Mouse (Mus musculus) CH12.LX (cell line): ENCODE measurements around the gene Ncoa7. TPM values are rescaled to one million over a fixed set of nuclear protein-coding genes. Genes with fewer than 3 reads are reported as not detected.

Experiments
- DNase-seq: peaks from one replicate; pipeline ENCODE4 v3.0.0-alpha.2; 2013; ENCODE audit errors: extremely low read depth
- H3K27ac ChIP-seq: 2 replicates; pipeline ENCODE4 v1.5.1; 2012; ENCODE audit warnings: low read depth, mild to moderate bottlenecking, control low read depth, moderate library complexity; ENCODE audit not compliant: insufficient read depth
- H3K27me3 ChIP-seq: replicated peaks from 2 replicates; pipeline ENCODE3; 2012; ENCODE audit warnings: inconsistent platforms
- H3K36me3 ChIP-seq, 2 experiments: replicated peaks in 1 of 2; 2 replicates each; pipeline versions ENCODE3 to v1.6.1; 2012; ENCODE audit warnings: inconsistent platforms in 1 of 2, low read length in 1 of 2, mild to moderate bottlenecking in 1 of 2, mixed read lengths in 1 of 2, moderate library complexity in 1 of 2; ENCODE audit not compliant: control insufficient read depth in 1 of 2, insufficient read depth in 1 of 2
- H3K4me1 ChIP-seq, 2 experiments: 2 replicates each; pipeline ENCODE4 v1.6.1; 2012; ENCODE audit warnings: inconsistent platforms in 1 of 2, moderate library complexity in 1 of 2; ENCODE audit not compliant: insufficient read depth in 2 of 2, control insufficient read depth in 1 of 2
- H3K4me2 ChIP-seq: 2 replicates; pipeline ENCODE4 v1.6.1; 2012; ENCODE audit warnings: low read depth, mild to moderate bottlenecking, control low read depth; ENCODE audit not compliant: poor library complexity, insufficient read depth, severe bottlenecking
- H3K4me3 ChIP-seq, 3 experiments: fragments of 150-350 bp in 1 of 3; sonication (generic) in 1 of 3; replicated peaks in 1 of 3; 2 replicates each; pipeline versions ENCODE3 to v1.5.1; 2011 to 2012; ENCODE audit warnings: low read depth in 2 of 3, low read length in 2 of 3, mild to moderate bottlenecking in 2 of 3, moderate library complexity in 2 of 3, control low read depth in 1 of 3, improper control_type of control experiment in 1 of 3, inconsistent platforms in 1 of 3, mixed read lengths in 1 of 3; ENCODE audit not compliant: poor library complexity in 1 of 3
- H3K79me2 ChIP-seq: replicated peaks from 2 replicates; pipeline ENCODE4 v1.6.1; 2012; ENCODE audit warnings: mild to moderate bottlenecking, moderate library complexity; ENCODE audit not compliant: control insufficient read depth, poor library complexity, insufficient read depth, severe bottlenecking; ENCODE audit errors: extremely low read depth
- H3K9ac ChIP-seq: 2 replicates; pipeline ENCODE4 v1.6.1; 2012; ENCODE audit warnings: low read depth, mild to moderate bottlenecking, control low read depth, moderate library complexity; ENCODE audit not compliant: insufficient read depth
- H3K9me3 ChIP-seq: replicated peaks from 2 replicates; pipeline ENCODE3; 2012; ENCODE audit warnings: low read length, inconsistent platforms, mixed read lengths
- BHLHE40 ChIP-seq: IDR thresholded peaks from 2 replicates; pipeline ENCODE4 v1.6.1; 2011; ENCODE audit warnings: mild to moderate bottlenecking, low read depth, low read length, improper control_type of control experiment
- CHD2 ChIP-seq: IDR thresholded peaks from 2 replicates; pipeline ENCODE4 v1.6.1; 2011; ENCODE audit warnings: low read length, improper control_type of control experiment
- ELF1 ChIP-seq: IDR thresholded peaks from 2 replicates; pipeline ENCODE4 v1.6.1; 2014; ENCODE audit warnings: low read depth, mild to moderate bottlenecking, inconsistent platforms, low read length, improper control_type of control experiment
- EP300 ChIP-seq: IDR thresholded peaks from 2 replicates; pipeline ENCODE4 v1.6.1; 2011; ENCODE audit warnings: low read length, improper control_type of control experiment
- JUN ChIP-seq: IDR thresholded peaks from 2 replicates; pipeline ENCODE4 v1.6.1; 2011; ENCODE audit warnings: low read depth, mild to moderate bottlenecking, low read length, improper control_type of control experiment, moderate library complexity; ENCODE audit not compliant: insufficient read depth
- KAT2A ChIP-seq: IDR thresholded peaks from 2 replicates; pipeline ENCODE4 v1.6.1; 2012; ENCODE audit warnings: low read length, improper control_type of control experiment, inconsistent platforms; ENCODE audit not compliant: insufficient replicate concordance
- MAX ChIP-seq: IDR thresholded peaks from 2 replicates; pipeline ENCODE4 v1.6.1; 2011; ENCODE audit warnings: low read length, improper control_type of control experiment
- PAX5 ChIP-seq: IDR thresholded peaks from 2 replicates; pipeline ENCODE4 v1.6.1; 2012; ENCODE audit warnings: low read length, inconsistent platforms, mixed read lengths
- POLR2AphosphoS2 ChIP-seq: IDR thresholded peaks from 2 replicates; pipeline ENCODE4 v1.6.1; 2011; ENCODE audit warnings: low read depth, low read length, improper control_type of control experiment
- RCOR1 ChIP-seq: conservative IDR thresholded peaks from 2 replicates; pipeline ENCODE4 v1.6.1; 2012; ENCODE audit warnings: low read depth, mild to moderate bottlenecking, inconsistent platforms, low read length, improper control_type of control experiment
- SIN3A ChIP-seq: IDR thresholded peaks from 2 replicates; pipeline ENCODE4 v1.6.1; 2012; ENCODE audit warnings: low read length, improper control_type of control experiment, inconsistent platforms
- SMC3 ChIP-seq: IDR thresholded peaks from 2 replicates; pipeline ENCODE4 v1.6.1; 2011; ENCODE audit warnings: low read depth, low read length, improper control_type of control experiment
- TBP ChIP-seq: conservative IDR thresholded peaks from 2 replicates; pipeline ENCODE4 v1.6.1; 2011; ENCODE audit warnings: low read depth, low read length, improper control_type of control experiment
- USF1 ChIP-seq: IDR thresholded peaks from 2 replicates; pipeline ENCODE4 v1.6.1; 2014; ENCODE audit warnings: low read depth, mild to moderate bottlenecking, inconsistent platforms, low read length, improper control_type of control experiment
- USF2 ChIP-seq: conservative IDR thresholded peaks from 2 replicates; pipeline ENCODE4 v1.6.1; 2011; ENCODE audit warnings: low read depth, low read length, improper control_type of control experiment
- ZKSCAN1 ChIP-seq: IDR thresholded peaks from 2 replicates; pipeline ENCODE4 v1.6.1; 2012; ENCODE audit warnings: low read depth, inconsistent platforms, low read length, improper control_type of control experiment, borderline replicate concordance
- dilution Hi-C: fragments of 300-500 bp; cut with MboI; formaldehyde crosslinking; loops from 2 replicates; pipeline ENCODE4 v1.14.3; 2020; ENCODE audit warnings: low sequenced_read_pairs; ENCODE audit not compliant: extremely low pct_unique_long_range_greater_than_20kb, extremely low pct_ligation_motif_present
- in situ Hi-C: fragments of 300-500 bp; cut with MboI; formaldehyde crosslinking; loops from 3 replicates; pipeline ENCODE4 v1.14.3; 2019; ENCODE audit warnings: low sequenced_read_pairs, low pct_ligation_motif_present, low pct_unique_long_range_greater_than_20kb, mixed read lengths
- polyA plus RNA-seq: library from polyadenylated mRNA; unstranded; fragments of >175 nt; gene quantifications from 2 replicates; pipeline ENCODE4 v1.2.1, GENCODE M21; 2012; ENCODE audit warnings: low read depth; ENCODE audit not compliant: insufficient read length
- total RNA-seq, 2 experiments: library from RNA; depleted of rRNA; stranded (reverse); fragments of 300-350 nt in 1 of 2; fragments of >200 nt in 1 of 2; gene quantifications; 2 replicates each; pipeline ENCODE4 v1.2.3; 2012 to 2014

Ncoa7 gene
- total and polyA plus RNA-seq, 3 experiments, result 4.7 to 9.2 (median 7.0) TPM

GRCm38 (mm10) chr10:30737323-30737722 lies 65.8 kb downstream of the Ncoa7 start:
- no peak for TF ChIP-seq SMC3
- no peak for TF ChIP-seq USF1
- TF ChIP-seq MAX, result no peak
- no peak for TF ChIP-seq JUN
- TF ChIP-seq CHD2, result no peak
- TF ChIP-seq USF2, result no peak
- no peak for TF ChIP-seq TBP
- no peak for TF ChIP-seq PAX5
- TF ChIP-seq BHLHE40, result no peak
- TF ChIP-seq EP300, result no peak
- no peak for TF ChIP-seq RCOR1
- TF ChIP-seq KAT2A, result no peak
- TF ChIP-seq SIN3A, result no peak
- no peak for TF ChIP-seq POLR2AphosphoS2
- TF ChIP-seq ELF1, result no peak
- no peak for DNase-seq
- H3K4me2 ChIP-seq, result no peak overlapping the region
- no peak overlapping the region for H3K4me3 ChIP-seq
- H3K27me3 ChIP-seq, result no peaks in the 10 kb centered on the region
- H3K9me3 ChIP-seq, result no peaks in the 10 kb centered on the region
- dilution Hi-C loops, result no loop called here
- no peaks in the 10 kb centered on the region for H3K36me3 ChIP-seq
- peaks cover 0 to 8% of the 10 kb centered on the region in 2 experiments; a peak in 1 of 4 replicates for H3K4me1 ChIP-seq
- in situ Hi-C loops, result no loop called here
- no peak overlapping the region for H3K27ac ChIP-seq
- no peak overlapping the region for H3K9ac ChIP-seq
- no peaks in the 10 kb centered on the region for H3K79me2 ChIP-seq

DNA sequence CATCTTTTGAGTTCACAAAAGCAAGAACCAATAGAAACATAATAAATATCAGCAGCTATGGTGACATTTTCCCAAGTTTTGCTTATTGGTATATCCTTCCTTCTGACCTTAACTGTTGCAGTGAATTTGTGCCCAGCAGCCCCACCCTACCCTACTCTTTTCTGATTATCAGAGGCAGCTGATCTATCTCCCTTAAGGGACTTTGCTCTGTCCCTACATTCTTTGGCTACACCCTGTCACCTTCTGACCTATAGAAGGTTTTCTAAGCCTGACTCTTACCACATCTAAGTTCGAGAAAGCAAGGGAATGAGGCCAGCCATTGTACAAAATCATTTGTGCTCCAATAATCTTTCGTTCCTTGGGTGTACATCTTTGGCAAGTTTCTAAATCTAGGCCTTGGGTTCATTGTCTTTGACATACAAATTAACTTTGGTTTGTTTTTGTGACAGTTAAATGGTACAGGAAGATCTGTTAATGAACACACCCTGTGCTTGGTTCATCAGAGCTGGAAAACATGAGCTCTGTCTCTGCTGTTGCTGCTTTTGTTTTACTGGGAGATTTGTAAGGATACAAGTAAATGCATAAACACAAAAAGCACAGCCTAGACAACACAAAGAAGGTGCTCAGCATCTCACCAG lies 69.9 kb downstream of the Ncoa7 start:
- peaks cover 0 to 4% of the 10 kb centered on the region in 2 experiments for H3K36me3 ChIP-seq
- no peak for TF ChIP-seq BHLHE40
- no peak for TF ChIP-seq RCOR1
- TF ChIP-seq USF1, result no peak
- TF ChIP-seq ZKSCAN1, result no peak
- TF ChIP-seq POLR2AphosphoS2, result no peak
- no peak for TF ChIP-seq SIN3A
- in situ Hi-C loops (no loop called here), dilution Hi-C loops (no loop called here)
- no peak for DNase-seq
- no peak overlapping the region for H3K4me2 ChIP-seq
- peaks cover 0 to 8% of the 10 kb centered on the region in 2 experiments; a peak in 1 of 4 replicates for H3K4me1 ChIP-seq
- no peak overlapping the region for H3K27ac ChIP-seq
- H3K9me3 ChIP-seq, result no peaks in the 10 kb centered on the region
- no peak overlapping the region for H3K9ac ChIP-seq
- H3K4me3 ChIP-seq, result no peak overlapping the region
- no peaks in the 10 kb centered on the region for H3K27me3 ChIP-seq
- no peaks in the 10 kb centered on the region for H3K79me2 ChIP-seq
